Comparison of ENCODE assay signal across 19 mouse cellular contexts in genomic region chr2:85065141-85065875, GRCm38 (mm10). TPM values are rescaled to one million over a fixed set of nuclear protein-coding genes. Genes with fewer than 3 reads are reported as not detected.
DNase-seq lines count a peak whose midpoint lies in the region; ATAC-seq and TF ChIP-seq lines count a peak whose summit lies in the region.
"Had no signal": no experiment of that assay in that cellular context is flagged by ENCODE, and none has a peak within 500 bp of the region (broad histone marks: within the 10 kb centered on the region; RNA-seq: fewer than 3 reads in every experiment).

No protein-coding gene starts in this region.

- 59% methylated on average over 12 of the region's 12 CpGs for whole genome bisulfite sequencing in intestine, postnatal 0 days
- WGBS in intestine, embryonic 16.5 days = 64% methylated on average over 12 of the region's 12 CpGs
- WGBS in forebrain, embryonic 12.5 days = 90% methylated on average over 12 of the region's 12 CpGs

- peaks cover 20% of the 10 kb centered on the region for H3K4me1 ChIP-seq in intestine, postnatal 0 days (replicated peaks; ENCODE audit: control insufficient read depth, insufficient read depth, low read length)
- peaks cover 48% of the 10 kb centered on the region for H3K4me1 ChIP-seq in intestine, embryonic 16.5 days (ENCODE audit: control insufficient read depth, insufficient read depth, low read length)
- H3K4me1 ChIP-seq in forebrain, embryonic 12.5 days = peaks cover 11% of the 10 kb centered on the region

- H3K9me3 ChIP-seq in intestine, postnatal 0 days (ENCODE audit: control insufficient read depth) = no peaks in the 10 kb centered on the region
- H3K9me3 ChIP-seq in intestine, embryonic 16.5 days (ENCODE audit: control insufficient read depth, low read length) = no peaks in the 10 kb centered on the region
- no peaks in the 10 kb centered on the region for H3K9me3 ChIP-seq in forebrain, embryonic 12.5 days
- H3K9me3 ChIP-seq: embryonic facial prominence, embryonic 13.5 days; G1E; limb, embryonic 15.5 days; midbrain, embryonic 12.5 days had no signal

- peak overlapping the region; percentile 32 for H3K4me2 ChIP-seq in intestine, postnatal 0 days (replicated peaks; ENCODE audit: low read depth)
- no peak overlapping the region for H3K4me2 ChIP-seq in intestine, embryonic 16.5 days (ENCODE audit: low read depth, low read length)
- H3K4me2 ChIP-seq in forebrain, embryonic 12.5 days = no peak overlapping the region
- H3K4me2 ChIP-seq: embryonic facial prominence, embryonic 13.5 days; limb, embryonic 15.5 days; midbrain, embryonic 12.5 days had no signal

- no peak overlapping the region for H3K4me3 ChIP-seq in intestine, postnatal 0 days (ENCODE audit: low read depth, low read length)
- no peak overlapping the region for H3K4me3 ChIP-seq in intestine, embryonic 16.5 days (ENCODE audit: low read length)
- H3K4me3 ChIP-seq in left cerebral cortex, adult 2 months = no peak overlapping the region
- no peak overlapping the region for H3K4me3 ChIP-seq in layer of hippocampus, adult 2 months
- H3K4me3 ChIP-seq in forebrain, embryonic 12.5 days (replicated peaks) = no peak overlapping the region
- H3K4me3 ChIP-seq: embryonic facial prominence, embryonic 13.5 days; limb, embryonic 15.5 days; midbrain, embryonic 12.5 days had no signal

- H3K27ac ChIP-seq in intestine, postnatal 0 days (ENCODE audit: low read depth, low read length) = peak overlapping the region; percentile 35
- no peak overlapping the region for H3K27ac ChIP-seq in intestine, embryonic 16.5 days (ENCODE audit: low read length)
- H3K27ac ChIP-seq in left cerebral cortex, adult 2 months = peak overlapping the region; percentile 70
- H3K27ac ChIP-seq in layer of hippocampus, adult 2 months = peak overlapping the region; percentile 73
- H3K27ac ChIP-seq in forebrain, embryonic 12.5 days = no peak overlapping the region
- H3K27ac ChIP-seq: embryonic facial prominence, embryonic 13.5 days; hindbrain, postnatal 0 days; kidney, postnatal 0 days; limb, embryonic 15.5 days; macrophage; midbrain, embryonic 12.5 days had no signal

- H3K27me3 ChIP-seq in intestine, postnatal 0 days (replicated peaks; ENCODE audit: control insufficient read depth, insufficient read depth, low read length) = no peaks in the 10 kb centered on the region
- H3K27me3 ChIP-seq in intestine, embryonic 16.5 days (replicated peaks; ENCODE audit: control insufficient read depth, insufficient read depth, low read length) = no peaks in the 10 kb centered on the region
- no peaks in the 10 kb centered on the region for H3K27me3 ChIP-seq in forebrain, embryonic 12.5 days
- H3K27me3 ChIP-seq: embryonic facial prominence, embryonic 13.5 days; limb, embryonic 15.5 days; midbrain, embryonic 12.5 days had no signal

- 0 out of 2 replicates have a peak, but pooled peaks have one; percentile 19 for ATAC-seq in intestine, postnatal 0 days
- ATAC-seq in intestine, embryonic 16.5 days = no peak
- no peak for ATAC-seq in forebrain, embryonic 12.5 days (ENCODE audit: low FRiP score)
- ATAC-seq: hindbrain, postnatal 0 days had no signal

- TF ChIP-seq CTCF in intestine, postnatal 0 days (IDR thresholded peaks at IDR 0.05; ENCODE audit: low read depth) = no peak
- TF ChIP-seq CTCF in left cerebral cortex, adult 2 months (IDR thresholded peaks at IDR 0.05) = no peak
- no peak for TF ChIP-seq CTCF in layer of hippocampus, adult 2 months (conservative IDR thresholded peaks at IDR 0.05)

- DNase-seq in left cerebral cortex, adult 2 months (ENCODE audit: extremely low spot score in 1 of 2, low spot score in 2 of 2) = peak in 1 of 2 experiments; percentile 67
- no peak for DNase-seq in left cerebral cortex, postnatal 10 days (ENCODE audit: extremely low spot score in 1 of 2, low spot score in 2 of 2)
- DNase-seq in brain, adult 2 months (ENCODE audit: low read depth, low spot score) = peak; percentile 77
- peak; percentile 58 to 72 for DNase-seq in layer of hippocampus, adult 2 months (ENCODE audit: low spot score in 2 of 2)
- DNase-seq: adrenal gland, adult 8-10 months; cerebellum, adult 2 months; lung, adult 2 months; spleen, adult 18-20 months; thymus, postnatal 14 days had no signal

- H3K9ac ChIP-seq in intestine, postnatal 0 days (ENCODE audit: low read depth, low read length) = no peak overlapping the region
- no peak overlapping the region for H3K9ac ChIP-seq in intestine, embryonic 16.5 days (ENCODE audit: low read depth, low read length)
- H3K9ac ChIP-seq in forebrain, embryonic 12.5 days = no peak overlapping the region
- H3K9ac ChIP-seq: embryonic facial prominence, embryonic 13.5 days; limb, embryonic 15.5 days; midbrain, embryonic 12.5 days had no signal

- peaks cover 49% of the 10 kb centered on the region for H3K36me3 ChIP-seq in intestine, postnatal 0 days (ENCODE audit: control insufficient read depth, insufficient read depth)
- H3K36me3 ChIP-seq in intestine, embryonic 16.5 days (ENCODE audit: control insufficient read depth, insufficient read depth, low read length) = peaks cover 17% of the 10 kb centered on the region
- peaks cover 43% of the 10 kb centered on the region for H3K36me3 ChIP-seq in forebrain, embryonic 12.5 days (replicated peaks)

- intact Hi-C loops in left cerebral cortex, adult 2 months (cut with DNase I) = no loop called here
- intact Hi-C loops in left cerebral cortex, postnatal 10 days (cut with DNase I) = no loop called here

RNA-seq across cellular contexts. Expression of gene Tnks1bp1, which starts 17.5 kb away (rescaled TPM):
- 18.0 and 19.5 TPM in 2 replicates for polyA plus RNA-seq in intestine, postnatal 0 days (2015; fragmentation: Nextera tagmentation; extraction: Ambion mirVana)
- 34.4 and 36.8 TPM in 2 replicates for polyA plus RNA-seq in intestine, embryonic 16.5 days (2015; fragmentation: Nextera tagmentation; extraction: Ambion mirVana)
- total RNA-seq in left cerebral cortex, adult 2 months (2021) = 100 to 1,000 TPM; 130 to 148 TPM
- 10 to 100 TPM; 77.8 to 88.7 TPM for total RNA-seq in left cerebral cortex, postnatal 10 days (2021)
- 100 to 1,000 TPM; 166 to 182 TPM for total RNA-seq in layer of hippocampus, adult 2 months (2021)
- polyA plus RNA-seq in forebrain, embryonic 12.5 days (2016; fragmentation: Nextera tagmentation; extraction: Ambion mirVana) = 38.3 and 39.7 TPM in 2 replicates

RNA-seq across cellular contexts. Expression of gene P2rx3, which starts 28.0 kb away (rescaled TPM):
- 0.18 and 0.26 TPM in 2 replicates for polyA plus RNA-seq in intestine, postnatal 0 days (2015; fragmentation: Nextera tagmentation; extraction: Ambion mirVana)
- polyA plus RNA-seq in intestine, embryonic 16.5 days (2015; fragmentation: Nextera tagmentation; extraction: Ambion mirVana) = 1.1 and 1.3 TPM in 2 replicates
- 1 to 10 TPM; 2.0 to 2.6 TPM for total RNA-seq in left cerebral cortex, adult 2 months (2021)
- 1 to 10 TPM; 1.9 to 2.2 TPM for total RNA-seq in left cerebral cortex, postnatal 10 days (2021)
- 1 to 10 TPM; 2.3 to 2.4 TPM for total RNA-seq in layer of hippocampus, adult 2 months (2021)
- 1.4 and 1.6 TPM in 2 replicates for polyA plus RNA-seq in forebrain, embryonic 12.5 days (2016; fragmentation: Nextera tagmentation; extraction: Ambion mirVana)
- polyA plus RNA-seq: G1E, macrophage had no signal

RNA-seq across cellular contexts. Expression of gene Ssrp1, which starts 28.3 kb away (rescaled TPM):
- polyA plus RNA-seq in intestine, postnatal 0 days (2015; fragmentation: Nextera tagmentation; extraction: Ambion mirVana) = 71.9 and 73.0 TPM in 2 replicates
- polyA plus RNA-seq in intestine, embryonic 16.5 days (2015; fragmentation: Nextera tagmentation; extraction: Ambion mirVana) = 212 and 244 TPM in 2 replicates
- total RNA-seq in left cerebral cortex, adult 2 months (2021) = 100 to 1,000 TPM; 106 to 111 TPM
- 100 to 1,000 TPM; 101 to 105 TPM for total RNA-seq in left cerebral cortex, postnatal 10 days (2021)
- total RNA-seq in layer of hippocampus, adult 2 months (2021) = 100 to 1,000 TPM; 125 to 132 TPM
- 309 and 322 TPM in 2 replicates for polyA plus RNA-seq in forebrain, embryonic 12.5 days (2016; fragmentation: Nextera tagmentation; extraction: Ambion mirVana)

Comparison
In these comparisons a context has a peak if more than half of its experiments do, and no peak if none do; other contexts are left out.
1. H3K27ac ChIP-seq: peak in intestine, postnatal 0 days (single experiment), left cerebral cortex, adult 2 months (single experiment) and layer of hippocampus, adult 2 months (single experiment); none in intestine, embryonic 16.5 days (single experiment) and forebrain, embryonic 12.5 days (single experiment).
2. DNase-seq: peak in brain, adult 2 months (single experiment) and layer of hippocampus, adult 2 months (2 of 2); none in left cerebral cortex, postnatal 10 days (0 of 2).